Mouse (Mus musculus) hindbrain, embryonic 11.5 days (tissue): ENCODE measurements around the gene Iqsec2. TPM values are rescaled to one million over a fixed set of nuclear protein-coding genes. Genes with fewer than 3 reads are reported as not detected.

Experiments
- ATAC-seq: fragments of 200-750 bp; cut with Nextera tagmentation; 2 replicates; pipeline ENCODE4 v1.8.0; 2017; ENCODE audit warnings: mild to moderate bottlenecking, moderate TSS enrichment, moderate library complexity; ENCODE audit not compliant: low FRiP score
- DNase-seq: peaks from one replicate; pipeline ENCODE4 v3.0.0-alpha.2; 2015; ENCODE audit warnings: low spot score
- H3K27ac ChIP-seq: fragments of 300-500 bp; sonication (generic); 2 replicates; pipeline ENCODE4 v1.5.1; 2014; ENCODE audit warnings: mild to moderate bottlenecking, low read depth, low read length
- H3K27me3 ChIP-seq: fragments of 300-500 bp; sonication (generic); 2 replicates; pipeline ENCODE4 v1.6.1; 2014; ENCODE audit warnings: mild to moderate bottlenecking, low read length, moderate library complexity, mixed read lengths; ENCODE audit not compliant: control insufficient read depth, insufficient read depth
- H3K36me3 ChIP-seq: fragments of 300-500 bp; sonication (generic); 2 replicates; pipeline ENCODE4 v1.6.1; 2014; ENCODE audit warnings: mild to moderate bottlenecking, low read length, moderate library complexity, mixed read lengths; ENCODE audit not compliant: control insufficient read depth, insufficient read depth
- H3K4me1 ChIP-seq: fragments of 300-500 bp; sonication (generic); replicated peaks from 2 replicates; pipeline ENCODE4 v1.6.1; 2014; ENCODE audit warnings: low read length, mixed read lengths; ENCODE audit not compliant: control insufficient read depth, insufficient read depth
- H3K4me2 ChIP-seq: fragments of 300-500 bp; sonication (generic); replicated peaks from 2 replicates; pipeline ENCODE4 v1.6.1; 2014; ENCODE audit warnings: mild to moderate bottlenecking, low read depth, low read length
- H3K4me3 ChIP-seq: fragments of 300-500 bp; sonication (generic); 2 replicates; pipeline ENCODE4 v1.5.1; 2014; ENCODE audit warnings: low read depth, low read length
- H3K9ac ChIP-seq: fragments of 300-500 bp; sonication (generic); 2 replicates; pipeline ENCODE4 v1.6.1; 2014; ENCODE audit warnings: low read depth, low read length
- H3K9me3 ChIP-seq: fragments of 300-500 bp; sonication (generic); 2 replicates; pipeline ENCODE4 v1.6.1; 2016; ENCODE audit warnings: low read length; ENCODE audit not compliant: control insufficient read depth
- WGBS: fragments of 180-500 bp; shearing (Covaris S2); extraction: QIAGEN DNeasy Blood & Tissue Kit; methylation state at CpG from one replicate; pipeline ENCODE4 v1.1.7; 2014; 5-methylcytosine and 5-hydroxymethylcytosine counted together
- polyA plus RNA-seq: library from polyadenylated mRNA; unstranded; fragments of >200 nt; fragmentation: Nextera tagmentation; extraction: Ambion mirVana; gene quantifications from 2 replicates; pipeline ENCODE4 v1.2.1, GENCODE M21; 2014

The Iqsec2 gene
- polyA plus RNA-seq, 1 experiment from 2014 or later = 2.0 TPM

GRCm38 (mm10) chrX:152171041-152172026 lies 27.3 kb downstream of the Iqsec2 start:
- WGBS = 65% methylated on average over 6 of the region's 6 CpGs
- ATAC-seq (peak; percentile 92), DNase-seq (peak; percentile 54)
- no peaks in the 10 kb centered on the region for H3K9me3 ChIP-seq
- no peak overlapping the region for H3K4me3 ChIP-seq
- H3K27ac ChIP-seq = peak overlapping the region; percentile 58
- H3K4me2 ChIP-seq = no peak overlapping the region
- no peak overlapping the region for H3K9ac ChIP-seq
- no peaks in the 10 kb centered on the region for H3K36me3 ChIP-seq
- no peaks in the 10 kb centered on the region for H3K4me1 ChIP-seq
- peaks cover 33% of the 10 kb centered on the region for H3K27me3 ChIP-seq

GRCm38 (mm10) chrX:152172487-152172935 lies 28.4 kb downstream of the Iqsec2 start:
- H3K9me3 ChIP-seq = no peaks in the 10 kb centered on the region
- no peaks in the 10 kb centered on the region for H3K36me3 ChIP-seq
- no peak overlapping the region for H3K4me2 ChIP-seq
- H3K9ac ChIP-seq = no peak overlapping the region
- no peak for ATAC-seq
- peaks cover 34% of the 10 kb centered on the region for H3K27me3 ChIP-seq
- no peak overlapping the region for H3K4me3 ChIP-seq
- no peak overlapping the region for H3K27ac ChIP-seq
- 54% methylated on average over 3 of the region's 3 CpGs for WGBS
- H3K4me1 ChIP-seq = no peaks in the 10 kb centered on the region
- DNase-seq = no peak

GRCm38 (mm10) chrX:152175284-152175683 lies 31.2 kb downstream of the Iqsec2 start:
- Histone ChIP-seq H3K4me1 (no peaks in the 10 kb centered on the region), H3K9ac (no peak overlapping the region), H3K27ac (no peak overlapping the region), H3K27me3 (peaks cover 47% of the 10 kb centered on the region), H3K36me3 (no peaks in the 10 kb centered on the region), H3K9me3 (no peaks in the 10 kb centered on the region), H3K4me2 (no peak overlapping the region), H3K4me3 (no peak overlapping the region)
- ATAC-seq (peak; percentile 25; the same call in 1 of the 2 replicates), DNase-seq (peak; percentile 64)
- WGBS = 34% methylated on average over 3 of the region's 3 CpGs

- DNase-seq (no peak), ATAC-seq (no peak)
- Histone ChIP-seq H3K9me3 (no peaks in the 10 kb centered on the region), H3K36me3 (no peaks in the 10 kb centered on the region), H3K4me3 (no peak overlapping the region), H3K27me3 (peaks cover 36% of the 10 kb centered on the region), H3K27ac (no peak overlapping the region), H3K4me2 (no peak overlapping the region), H3K4me1 (no peaks in the 10 kb centered on the region), H3K9ac (no peak overlapping the region)
- WGBS = 96% methylated on average over 2 of the region's 2 CpGs
Measured at GRCm38 (mm10) chrX:152177897-152178296, 33.8 kb downstream of the Iqsec2 start.

- Histone ChIP-seq H3K9me3 (no peaks in the 10 kb centered on the region), H3K4me2 (no peak overlapping the region), H3K9ac (no peak overlapping the region), H3K4me3 (no peak overlapping the region), H3K4me1 (no peaks in the 10 kb centered on the region), H3K36me3 (no peaks in the 10 kb centered on the region), H3K27me3 (peaks cover 36% of the 10 kb centered on the region), H3K27ac (no peak overlapping the region)
- ATAC-seq = no peak
- no peak for DNase-seq
- 62% methylated on average over 8 of the region's 8 CpGs for WGBS
Measured at GRCm38 (mm10) chrX:152178843-152179545, 34.9 kb downstream of the Iqsec2 start.

GRCm38 (mm10) chrX:152179670-152180656 lies 35.9 kb downstream of the Iqsec2 start:
- Histone ChIP-seq H3K4me2 (no peak overlapping the region), H3K9me3 (no peaks in the 10 kb centered on the region), H3K27ac (no peak overlapping the region), H3K9ac (no peak overlapping the region), H3K4me3 (no peak overlapping the region), H3K27me3 (peaks cover 36% of the 10 kb centered on the region), H3K36me3 (no peaks in the 10 kb centered on the region), H3K4me1 (no peaks in the 10 kb centered on the region)
- ATAC-seq = no peak
- WGBS = 71% methylated on average over 7 of the region's 7 CpGs
- DNase-seq = no peak

GRCm38 (mm10) chrX:152187151-152187550 lies 43.1 kb downstream of the Iqsec2 start:
- ATAC-seq (no peak), DNase-seq (no peak)
- Histone ChIP-seq H3K4me1 (no peaks in the 10 kb centered on the region), H3K4me2 (no peak overlapping the region), H3K36me3 (no peaks in the 10 kb centered on the region), H3K27me3 (peaks cover 32% of the 10 kb centered on the region), H3K9me3 (no peaks in the 10 kb centered on the region), H3K27ac (no peak overlapping the region), H3K9ac (no peak overlapping the region), H3K4me3 (no peak overlapping the region)

GRCm38 (mm10) chrX:152191266-152191665 lies 47.2 kb downstream of the Iqsec2 start:
- Histone ChIP-seq H3K4me3 (no peak overlapping the region), H3K27ac (no peak overlapping the region), H3K9ac (no peak overlapping the region), H3K9me3 (no peaks in the 10 kb centered on the region), H3K4me2 (no peak overlapping the region), H3K36me3 (no peaks in the 10 kb centered on the region), H3K4me1 (no peaks in the 10 kb centered on the region), H3K27me3 (peaks cover 52% of the 10 kb centered on the region)
- WGBS = 100% methylated on average over 1 of the region's 1 CpGs
- DNase-seq (no peak), ATAC-seq (no peak)
